Mouse (Mus musculus) kidney, adult 2 months (tissue): ENCODE results near the gene Ddx23. TPM values are rescaled to one million over a fixed set of nuclear protein-coding genes. Genes with fewer than 3 reads are reported as not detected.
A peak's percentile ranks its signal among the peaks of the same experiment; 100 is the strongest.

ENCODE experiments used
- DNase-seq: peaks from one replicate; pipeline ENCODE4 v3.0.0; 2021
- H3K27ac ChIP-seq: fragments of 200-500 bp; 2 replicates; pipeline ENCODE4 v1.5.1; 2012; ENCODE audit warnings: low read depth, low read length, control low read depth, inconsistent platforms; ENCODE audit not compliant: insufficient read depth
- H3K27me3 ChIP-seq: fragments of 200-500 bp; replicated peaks from 2 replicates; pipeline ENCODE4 v1.6.1; 2012; ENCODE audit warnings: mild to moderate bottlenecking, moderate library complexity, low read length, inconsistent platforms; ENCODE audit not compliant: control insufficient read depth, insufficient read depth
- H3K36me3 ChIP-seq: fragments of 200-500 bp; 2 replicates; pipeline ENCODE4 v1.6.1; 2012; ENCODE audit warnings: mild to moderate bottlenecking, moderate library complexity, low read length, inconsistent platforms; ENCODE audit not compliant: control insufficient read depth, insufficient read depth
- H3K4me1 ChIP-seq: fragments of 200-500 bp; 2 replicates; pipeline ENCODE4 v1.6.1; 2011; ENCODE audit warnings: low read length; ENCODE audit not compliant: control insufficient read depth, insufficient read depth
- H3K4me3 ChIP-seq: fragments of 200-500 bp; 2 replicates; pipeline ENCODE4 v1.5.1; 2011; ENCODE audit warnings: mild to moderate bottlenecking, low read depth, low read length, control low read depth; ENCODE audit not compliant: insufficient read depth
- CTCF ChIP-seq: fragments of 200-500 bp; conservative IDR thresholded peaks from 2 replicates; pipeline ENCODE4 v1.5.1; 2011; ENCODE audit warnings: low read depth, mild to moderate bottlenecking, control low read depth, low read length, moderate library complexity, mixed read lengths; ENCODE audit not compliant: insufficient read depth, insufficient read length
- POLR2A ChIP-seq: fragments of 200-500 bp; IDR thresholded peaks from one replicate; pipeline ENCODE4 v1.6.1; 2011; ENCODE audit warnings: low read depth, low read length, control low read depth
- WGBS: fragments of 180-500 bp; shearing (Covaris S2); methylation state at CpG from one replicate; pipeline ENCODE4 v1.1.7; 2018; 5-methylcytosine and 5-hydroxymethylcytosine counted together
- polyA plus RNA-seq: library from polyadenylated mRNA; depleted of rRNA; stranded (reverse); fragments of >200 nt; gene quantifications from 2 replicates; pipeline ENCODE4 v1.2.3, GENCODE M21; 2012

Gene Ddx23
- polyA plus RNA-seq, 1 experiment: 23.8 TPM

- 98% methylated on average over 3 of the region's 3 CpGs for WGBS
- Histone ChIP-seq H3K4me3 (no peak overlapping the region), H3K4me1 (peaks cover 20% of the 10 kb centered on the region), H3K36me3 (no peaks in the 10 kb centered on the region), H3K27me3 (no peaks in the 10 kb centered on the region), H3K27ac (no peak overlapping the region)
- TF ChIP-seq CTCF (no peak), POLR2A (no peak)
- no peak for DNase-seq
Measured at GRCm38 (mm10) chr15:98612229-98612628, 50.5 kb downstream of the Ddx23 start.

- 13% methylated on average over 12 of the region's 12 CpGs for WGBS
- Histone ChIP-seq H3K4me1 (peaks cover 14% of the 10 kb centered on the region), H3K27ac (peak overlapping the region; percentile 30), H3K36me3 (no peaks in the 10 kb centered on the region), H3K27me3 (no peaks in the 10 kb centered on the region), H3K4me3 (peak overlapping the region; percentile 92)
- no peak for TF ChIP-seq CTCF
- TF ChIP-seq POLR2A: no peak
- DNase-seq: no peak
Measured at GRCm38 (mm10) chr15:98610131-98610633, 52.5 kb downstream of the Ddx23 start.

- no peak for TF ChIP-seq POLR2A
- no peak for TF ChIP-seq CTCF
- H3K27ac ChIP-seq: peak within 1 kb of the TSS; percentile 84
- H3K36me3 ChIP-seq: no peaks in the 10 kb centered on the region
- peak within 1 kb of the TSS; percentile 92 for H3K4me3 ChIP-seq
- peaks cover 7% of the 10 kb centered on the region for H3K4me1 ChIP-seq
- WGBS: 2% methylated on average over 60 of the region's 75 CpGs
- no peaks in the 10 kb centered on the region for H3K27me3 ChIP-seq
- peak; percentile 91 for DNase-seq
Measured at GRCm38 (mm10) chr15:98609331-98610130, 53.2 kb downstream of the Ddx23 start, which contains the start of gene Adcy6. TSS of gene Adcy6 (minus strand) at chr15:98610076.

- under 1% methylated on average over 10 of the region's 26 CpGs for WGBS
- H3K4me1 ChIP-seq: peaks cover 4% of the 10 kb centered on the region; the same call in 1 of the 2 replicates
- H3K4me3 ChIP-seq: peak overlapping the region; percentile 92
- no peaks in the 10 kb centered on the region for H3K27me3 ChIP-seq
- no peaks in the 10 kb centered on the region for H3K36me3 ChIP-seq
- peak; percentile 36 for DNase-seq
- TF ChIP-seq CTCF (no peak), POLR2A (no peak)
- peak overlapping the region; percentile 84 for H3K27ac ChIP-seq
Measured at GRCm38 (mm10) chr15:98608784-98609250, 53.9 kb downstream of the Ddx23 start.

GRCm38 (mm10) chr15:98608058-98608783 is 54.5 kb downstream of the Ddx23 start:
- peak; percentile 48 for DNase-seq
- Histone ChIP-seq H3K4me3 (peak overlapping the region; percentile 92), H3K4me1 (peaks cover 9% of the 10 kb centered on the region), H3K27me3 (no peaks in the 10 kb centered on the region), H3K36me3 (no peaks in the 10 kb centered on the region), H3K27ac (peak overlapping the region; percentile 84)
- WGBS: 3% methylated on average over 10 of the region's 10 CpGs
- no peak for TF ChIP-seq CTCF
- no peak for TF ChIP-seq POLR2A

- peak overlapping the region; percentile 92 for H3K4me3 ChIP-seq
- WGBS: 11% methylated on average over 4 of the region's 4 CpGs
- peaks cover 9% of the 10 kb centered on the region for H3K4me1 ChIP-seq
- peak; percentile 91 for DNase-seq
- H3K36me3 ChIP-seq: no peaks in the 10 kb centered on the region
- H3K27ac ChIP-seq: peak overlapping the region; percentile 84
- TF ChIP-seq POLR2A (no peak), CTCF (no peak)
- no peaks in the 10 kb centered on the region for H3K27me3 ChIP-seq
Measured at GRCm38 (mm10) chr15:98607557-98607956, 55.1 kb downstream of the Ddx23 start.

- H3K4me3 ChIP-seq: peak overlapping the region; percentile 11
- peak overlapping the region; percentile 84 for H3K27ac ChIP-seq
- 49% methylated on average over 9 of the region's 9 CpGs for WGBS
- H3K27me3 ChIP-seq: no peaks in the 10 kb centered on the region
- H3K36me3 ChIP-seq: no peaks in the 10 kb centered on the region
- peaks cover 9% of the 10 kb centered on the region for H3K4me1 ChIP-seq
- TF ChIP-seq POLR2A (no peak), CTCF (no peak)
- DNase-seq: no peak
Measured at GRCm38 (mm10) chr15:98606739-98607138, 56.0 kb downstream of the Ddx23 start.
